Mouse (Mus musculus) intestine, postnatal 0 days (tissue): Measurements from ENCODE around the gene Slc25a18. TPM values are rescaled to one million over a fixed set of nuclear protein-coding genes. Genes with fewer than 3 reads are reported as not detected.
A peak's percentile ranks its signal among the peaks of the same experiment; 100 is the strongest.

Experiments
- ATAC-seq: fragments of 200-750 bp; cut with Nextera tagmentation; 2 replicates; pipeline ENCODE4 v1.8.0; 2017; ENCODE audit warnings: mild to moderate bottlenecking, moderate TSS enrichment, moderate library complexity
- H3K27ac ChIP-seq: fragments of 300-500 bp; sonication (generic); 2 replicates; pipeline ENCODE4 v1.5.1; 2014; ENCODE audit warnings: mild to moderate bottlenecking, low read depth, low read length, moderate library complexity
- H3K27me3 ChIP-seq: fragments of 300-500 bp; sonication (generic); replicated peaks from 2 replicates; pipeline ENCODE4 v1.6.1; 2014; ENCODE audit warnings: low read length, mixed read lengths; ENCODE audit not compliant: control insufficient read depth, insufficient read depth
- H3K36me3 ChIP-seq: fragments of 300-500 bp; sonication (generic); 2 replicates; pipeline ENCODE4 v1.6.1; 2014; ENCODE audit warnings: mild to moderate bottlenecking, moderate library complexity; ENCODE audit not compliant: control insufficient read depth, insufficient read depth
- H3K4me1 ChIP-seq: fragments of 300-500 bp; sonication (generic); replicated peaks from 2 replicates; pipeline ENCODE4 v1.6.1; 2014; ENCODE audit warnings: antibody characterized with exemption, low read length, mixed read lengths; ENCODE audit not compliant: control insufficient read depth, insufficient read depth
- H3K4me2 ChIP-seq: fragments of 300-500 bp; sonication (generic); replicated peaks from 2 replicates; pipeline ENCODE4 v1.6.1; 2014; ENCODE audit warnings: low read depth, mild to moderate bottlenecking, moderate library complexity
- H3K4me3 ChIP-seq: fragments of 300-500 bp; sonication (generic); 2 replicates; pipeline ENCODE4 v1.5.1; 2014; ENCODE audit warnings: low read depth, low read length
- H3K9ac ChIP-seq: fragments of 300-500 bp; sonication (generic); 2 replicates; pipeline ENCODE4 v1.6.1; 2014; ENCODE audit warnings: mild to moderate bottlenecking, low read depth, low read length
- H3K9me3 ChIP-seq: fragments of 300-500 bp; sonication (generic); 2 replicates; pipeline ENCODE4 v1.6.1; 2016; ENCODE audit warnings: mixed run types; ENCODE audit not compliant: control insufficient read depth
- CTCF ChIP-seq: sonication (generic); IDR thresholded peaks from 2 replicates; pipeline ENCODE4 v1.5.1; 2016; ENCODE audit warnings: low read depth, mild to moderate bottlenecking, control low read depth, antibody characterized with exemption, moderate library complexity
- WGBS: fragments of 180-500 bp; shearing (Covaris S2); extraction: QIAGEN DNeasy Blood & Tissue Kit; methylation state at CpG from one replicate; pipeline ENCODE4 v1.1.7; 2014; 5-methylcytosine and 5-hydroxymethylcytosine counted together
- microRNA-seq: library from miRNA; unstranded; fragments of <30 nt; microRNA quantifications from one replicate; pipeline ENCODE4, GENCODE M21; 2016
- polyA plus RNA-seq: library from polyadenylated mRNA; unstranded; fragments of >200 nt; fragmentation: Nextera tagmentation; extraction: Ambion mirVana; gene quantifications from 2 replicates; pipeline ENCODE4 v1.2.1, GENCODE M21; 2015

The Slc25a18 gene
- polyA plus RNA-seq, 1 experiment from 2014 or later = not detected

- 4% methylated on average over 40 of the region's 40 CpGs for WGBS
Observed at GRCm38 (mm10) chr6:120835474-120836374, 62.3 kb downstream of the Slc25a18 start, which contains the start of gene Bcl2l13. Gene Bcl2l13 (plus strand): TSS chr6:120836212.

GRCm38 (mm10) chr6:120836389-120837151, 63.2 kb downstream of the Slc25a18 start:
- peak overlapping the region; percentile 89 for H3K27ac ChIP-seq
- H3K4me1 ChIP-seq = 0 out of 2 replicates have a peak, but pooled peaks cover 5% of the 10 kb centered on the region
- peak overlapping the region; percentile 81 for H3K4me2 ChIP-seq
- peak overlapping the region; percentile 97 for H3K9ac ChIP-seq
- H3K36me3 ChIP-seq = no peaks in the 10 kb centered on the region
- no peaks in the 10 kb centered on the region for H3K27me3 ChIP-seq
- H3K9me3 ChIP-seq = no peaks in the 10 kb centered on the region
- no peak for TF ChIP-seq CTCF
- peak; percentile 54 for ATAC-seq
- H3K4me3 ChIP-seq = peak overlapping the region; percentile 79
- WGBS = 4% methylated on average over 33 of the region's 37 CpGs

More at GRCm38 (mm10) chr6:120835474-120836374, 62.3 kb downstream of the Slc25a18 start, which contains the start of gene Bcl2l13:
- TF ChIP-seq CTCF = peak; percentile 73
- peak within 1 kb of the TSS; percentile 97 for H3K9ac ChIP-seq
- peak; percentile 92 for ATAC-seq
- H3K4me1 ChIP-seq = 0 out of 2 replicates have a peak, but pooled peaks cover 5% of the 10 kb centered on the region
- no peaks in the 10 kb centered on the region for H3K9me3 ChIP-seq
- H3K27ac ChIP-seq = peak within 1 kb of the TSS; percentile 89
- H3K4me3 ChIP-seq = peak within 1 kb of the TSS; percentile 79
- no peaks in the 10 kb centered on the region for H3K27me3 ChIP-seq
- H3K36me3 ChIP-seq = no peaks in the 10 kb centered on the region
- peak within 1 kb of the TSS; percentile 81 for H3K4me2 ChIP-seq

DNA sequence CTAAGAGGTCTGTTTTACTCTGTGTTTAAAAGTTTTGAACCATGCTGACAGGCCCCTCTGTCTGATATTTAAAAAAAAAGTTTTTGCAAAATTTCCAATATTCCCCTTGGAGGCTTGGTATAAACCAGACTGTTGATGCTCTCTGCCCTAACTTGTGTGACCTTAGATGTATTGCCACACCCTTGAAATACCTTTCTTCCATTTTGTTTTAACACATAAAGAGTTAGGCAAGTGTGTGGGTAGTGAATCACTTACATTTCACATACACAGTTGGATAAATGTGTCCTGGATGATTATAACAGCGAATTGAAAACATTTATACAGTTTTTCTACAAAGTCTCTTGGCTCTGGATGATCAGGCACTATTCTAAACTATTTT, 63.8 kb downstream of the Slc25a18 start:
- TF ChIP-seq CTCF = no peak
- no peak for ATAC-seq
- H3K27ac ChIP-seq = no peak overlapping the region
- peak overlapping the region; percentile 79 for H3K4me3 ChIP-seq
- 0 out of 2 replicates have a peak overlapping the region, but pooled peaks have one; percentile 97 for H3K9ac ChIP-seq
- H3K4me2 ChIP-seq = peak overlapping the region; percentile 81
- WGBS = 36% methylated on average over 1 of the region's 1 CpGs
- H3K36me3 ChIP-seq = no peaks in the 10 kb centered on the region
- no peaks in the 10 kb centered on the region for H3K27me3 ChIP-seq
- no peaks in the 10 kb centered on the region for H3K9me3 ChIP-seq
- H3K4me1 ChIP-seq = 0 out of 2 replicates have a peak, but pooled peaks cover 5% of the 10 kb centered on the region

DNA sequence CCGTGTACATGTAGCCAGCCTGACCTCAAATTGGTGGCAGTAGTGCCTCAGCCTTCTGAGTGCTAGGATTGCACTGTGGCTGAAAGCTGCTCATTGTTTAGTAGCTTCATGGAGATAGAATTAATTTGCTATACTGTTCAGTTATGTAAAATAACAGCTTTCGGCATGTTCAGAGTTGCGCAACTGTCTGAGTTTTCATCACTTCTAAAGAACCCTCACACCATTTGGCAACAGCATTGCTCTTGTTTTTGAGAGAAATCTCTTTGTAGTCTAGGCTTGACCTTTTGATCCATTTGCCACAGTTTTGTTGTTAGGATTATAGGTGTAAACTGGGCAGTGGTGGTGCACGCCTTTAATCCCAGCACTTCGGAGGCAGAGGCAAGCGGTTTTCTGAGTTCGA, 66.9 kb downstream of the Slc25a18 start:
- no peak for ATAC-seq

DNA sequence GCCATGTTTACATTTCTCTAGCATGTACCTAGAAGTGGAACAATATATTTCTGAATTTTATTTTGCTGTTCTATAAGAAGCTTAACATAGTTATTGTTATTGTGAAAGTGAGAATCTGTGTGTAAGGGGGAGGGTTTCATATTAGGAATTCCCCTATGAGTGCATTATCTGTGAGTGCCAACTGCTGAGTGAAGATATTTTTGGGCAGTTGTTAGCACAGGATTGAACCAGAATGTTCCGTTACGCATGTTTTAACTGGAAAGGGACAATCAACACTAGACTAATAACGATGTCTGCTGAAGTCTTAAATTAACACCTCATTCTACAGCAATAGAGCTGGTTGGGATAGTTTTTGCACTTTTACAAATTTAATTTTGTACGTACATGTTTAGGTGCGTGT, 68.4 kb downstream of the Slc25a18 start:
- ATAC-seq = no peak
- no peak overlapping the region for H3K9ac ChIP-seq
- no peak overlapping the region for H3K4me2 ChIP-seq
- no peak for TF ChIP-seq CTCF
- H3K27ac ChIP-seq = no peak overlapping the region
- no peaks in the 10 kb centered on the region for H3K27me3 ChIP-seq
- H3K36me3 ChIP-seq = no peaks in the 10 kb centered on the region
- 0 out of 2 replicates have a peak, but pooled peaks cover 5% of the 10 kb centered on the region for H3K4me1 ChIP-seq
- WGBS = 91% methylated on average over 5 of the region's 5 CpGs
- H3K4me3 ChIP-seq = no peak overlapping the region
- H3K9me3 ChIP-seq = no peaks in the 10 kb centered on the region

More for the DNA sequence above, 66.9 kb downstream of the Slc25a18 start:
- H3K27me3 ChIP-seq = no peaks in the 10 kb centered on the region
- no peak overlapping the region for H3K4me3 ChIP-seq
- H3K4me1 ChIP-seq = 0 out of 2 replicates have a peak, but pooled peaks cover 5% of the 10 kb centered on the region
- no peaks in the 10 kb centered on the region for H3K36me3 ChIP-seq
- no peak overlapping the region for H3K4me2 ChIP-seq
- WGBS = 95% methylated on average over 7 of the region's 7 CpGs
- H3K9ac ChIP-seq = no peak overlapping the region
- H3K9me3 ChIP-seq = no peaks in the 10 kb centered on the region
- no peak for TF ChIP-seq CTCF
- no peak overlapping the region for H3K27ac ChIP-seq

Small RNA genes lying within 50 kb of the gene (microRNA-seq; reads per million reads assigned to microRNA genes)
- gene Gm25193 = not detected

Other genes with a start within 250 kb of the Slc25a18 start
- 5.9 and 6.1 TPM in 2 replicates for gene Hdhd5, start 242.3 kb upstream of the Slc25a18 start, polyA plus RNA-seq
- 0.13 and 0.26 TPM in 2 replicates for gene Cecr2, start 107.2 kb upstream of the Slc25a18 start, polyA plus RNA-seq
- 297 and 300 TPM in 2 replicates for gene Atp6v1e1, start 49.2 kb downstream of the Slc25a18 start, polyA plus RNA-seq
- gene Bcl2l13, start 62.6 kb downstream of the Slc25a18 start, polyA plus RNA-seq = 9.4 and 9.9 TPM in 2 replicates
- 24.8 and 28.6 TPM in 2 replicates for gene Bid, start 143.3 kb downstream of the Slc25a18 start, polyA plus RNA-seq